Mouse (Mus musculus): ENCODE results near the gene Zfp593. TPM values are rescaled to one million over a fixed set of nuclear protein-coding genes. Genes with fewer than 3 reads are reported as not detected.

Gene Zfp593
- polyA plus RNA-seq, 2 experiments = 15.8 to 17.3 TPM

GRCm38 (mm10) chr4:134255854-134256253 lies 10.5 kb upstream of the Zfp593 start:
- no peak overlapping the region for H3K9ac ChIP-seq (ENCODE audit: low read depth, low read length, severe bottlenecking)
- H3K4me1 ChIP-seq (ENCODE audit: control insufficient read depth, insufficient read depth, low read length) = peaks cover 26% of the 10 kb centered on the region
- H3K27me3 ChIP-seq (ENCODE audit: control insufficient read depth, insufficient read depth, low read length) = peaks cover 36% of the 10 kb centered on the region
- no peak overlapping the region for H3K27ac ChIP-seq (replicated peaks; ENCODE audit: low read depth, low read length)
- 27% methylated on average over 4 of the region's 4 CpGs for WGBS
- H3K36me3 ChIP-seq (ENCODE audit: control insufficient read depth, insufficient read depth, low read length) = no peaks in the 10 kb centered on the region
- H3K4me3 ChIP-seq (replicated peaks; ENCODE audit: low read length) = no peak overlapping the region
- H3K4me2 ChIP-seq (replicated peaks; ENCODE audit: low read depth, low read length, severe bottlenecking) = no peak overlapping the region
- no peak for TF ChIP-seq POLR2A (IDR thresholded peaks at IDR 0.05; ENCODE audit: borderline replicate concordance, extremely low read depth, insufficient read depth, insufficient read length)
- no peak for ATAC-seq (ENCODE audit: low FRiP score, low read depth)
- H3K9me3 ChIP-seq (ENCODE audit: control insufficient read depth, low read length) = no peaks in the 10 kb centered on the region
- DNase-seq (ENCODE audit: low spot score) = no peak

- TF ChIP-seq POLR2A (IDR thresholded peaks at IDR 0.05; ENCODE audit: borderline replicate concordance, extremely low read depth, insufficient read depth, insufficient read length) = no peak
- no peak overlapping the region for H3K4me3 ChIP-seq (replicated peaks; ENCODE audit: low read length)
- 44% methylated on average over 3 of the region's 3 CpGs for WGBS
- peaks cover 33% of the 10 kb centered on the region for H3K4me1 ChIP-seq (ENCODE audit: control insufficient read depth, insufficient read depth, low read length)
- DNase-seq (ENCODE audit: low spot score) (no peak), ATAC-seq (ENCODE audit: low FRiP score, low read depth) (no peak)
- H3K4me2 ChIP-seq (replicated peaks; ENCODE audit: low read depth, low read length, severe bottlenecking) = no peak overlapping the region
- H3K27ac ChIP-seq (replicated peaks; ENCODE audit: low read depth, low read length) = no peak overlapping the region
- H3K27me3 ChIP-seq (ENCODE audit: control insufficient read depth, insufficient read depth, low read length) = peaks cover 46% of the 10 kb centered on the region
- no peaks in the 10 kb centered on the region for H3K9me3 ChIP-seq (ENCODE audit: control insufficient read depth, low read length)
- no peak overlapping the region for H3K9ac ChIP-seq (ENCODE audit: low read depth, low read length, severe bottlenecking)
- H3K36me3 ChIP-seq (ENCODE audit: control insufficient read depth, insufficient read depth, low read length) = no peaks in the 10 kb centered on the region
These were observed 9.4 kb upstream of the Zfp593 start for GRCm38 (mm10) chr4:134254835-134255234.

DNA sequence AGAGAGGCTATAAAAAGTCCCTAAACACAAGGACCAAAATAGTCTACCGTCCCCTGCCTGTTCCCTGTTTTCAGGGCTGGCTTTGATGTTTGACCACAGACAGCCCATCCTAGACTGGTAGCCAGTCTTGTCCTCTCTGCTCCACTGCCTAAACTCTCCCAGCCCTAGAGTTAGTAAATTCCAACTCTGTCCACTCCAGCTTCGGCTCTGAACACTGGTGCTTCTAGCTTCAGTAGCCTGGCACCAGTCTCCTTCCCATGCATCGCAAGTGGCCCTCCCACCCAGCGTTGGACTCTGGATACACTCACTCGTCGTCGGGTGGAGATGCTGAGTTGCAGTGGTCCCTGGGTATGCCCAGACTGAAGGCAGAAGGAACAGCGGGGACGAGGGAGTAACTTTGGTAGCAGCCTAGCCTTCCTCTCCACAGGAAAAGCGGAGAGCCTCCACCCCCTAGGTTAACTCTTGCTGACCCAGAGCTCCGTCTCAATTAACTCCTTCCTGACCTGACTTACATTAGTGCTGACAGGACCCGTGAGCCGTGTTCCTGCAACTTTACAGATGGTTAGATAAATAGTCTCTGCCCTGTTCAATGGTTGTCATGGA lies 8.4 kb upstream of the Zfp593 start, which contains the start of gene Grrp1:
Gene Grrp1 (minus strand): TSS at position 385 of the 603 bp plus-strand sequence.
- no peaks in the 10 kb centered on the region for H3K36me3 ChIP-seq (ENCODE audit: control insufficient read depth, insufficient read depth, low read length)
- WGBS = 3% methylated on average over 13 of the region's 13 CpGs
- H3K4me2 ChIP-seq (replicated peaks; ENCODE audit: low read depth, low read length, severe bottlenecking) = peak within 1 kb of the TSS; percentile 41
- no peak for TF ChIP-seq POLR2A (IDR thresholded peaks at IDR 0.05; ENCODE audit: borderline replicate concordance, extremely low read depth, insufficient read depth, insufficient read length)
- DNase-seq (ENCODE audit: low spot score) = no peak
- no peaks in the 10 kb centered on the region for H3K9me3 ChIP-seq (ENCODE audit: control insufficient read depth, low read length)
- 0 out of 2 replicates have a peak within 1 kb of the TSS, but pooled peaks have one; percentile 8 for H3K27ac ChIP-seq (replicated peaks; ENCODE audit: low read depth, low read length)
- no peak for ATAC-seq (ENCODE audit: low FRiP score, low read depth)
- peaks cover 34% of the 10 kb centered on the region for H3K4me1 ChIP-seq (ENCODE audit: control insufficient read depth, insufficient read depth, low read length)
- H3K27me3 ChIP-seq (ENCODE audit: control insufficient read depth, insufficient read depth, low read length) = peaks cover 54% of the 10 kb centered on the region
- peak within 1 kb of the TSS; percentile 43 for H3K9ac ChIP-seq (ENCODE audit: low read depth, low read length, severe bottlenecking)
- peak within 1 kb of the TSS; percentile 53 for H3K4me3 ChIP-seq (replicated peaks; ENCODE audit: low read length)

DNA sequence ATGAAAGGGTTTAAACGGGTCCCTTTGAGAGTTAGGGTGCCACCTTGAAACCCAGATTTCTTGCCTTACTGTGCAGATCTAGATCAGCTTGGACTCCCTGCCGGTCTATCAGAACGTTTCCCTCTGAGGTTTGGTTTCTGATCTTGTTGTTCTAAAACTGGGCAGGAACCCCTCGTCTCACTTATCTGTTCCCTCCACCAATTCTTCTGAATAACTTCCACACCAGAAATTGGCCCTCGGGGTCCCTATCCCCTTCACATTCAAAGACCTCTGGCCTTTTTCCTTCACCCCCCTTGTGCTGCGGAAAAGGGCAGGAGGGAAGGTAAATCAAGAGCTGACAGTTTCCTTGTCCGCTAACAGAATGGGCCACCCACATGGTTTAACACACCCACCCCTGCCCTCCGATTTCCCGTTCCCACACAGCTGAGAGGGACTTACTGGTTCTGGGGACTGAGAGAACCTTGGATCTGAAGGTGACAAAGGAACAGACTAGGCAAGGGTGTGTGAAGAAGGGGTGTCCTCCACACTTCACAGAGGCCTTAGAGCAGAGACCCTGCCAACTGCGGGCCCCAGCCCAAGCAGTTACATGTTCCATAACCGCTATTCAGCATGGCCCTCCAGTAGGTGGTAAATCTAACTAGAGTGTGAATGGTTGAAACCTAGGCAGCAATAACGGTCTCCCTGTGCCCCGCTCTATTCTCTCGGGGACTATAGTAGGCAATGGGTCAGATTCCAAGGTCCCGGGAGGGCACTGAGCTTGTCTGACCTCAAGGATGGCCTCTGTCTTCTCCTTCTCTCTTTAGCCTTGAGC lies 7.7 kb upstream of the Zfp593 start:
- Histone ChIP-seq H3K4me3 (replicated peaks; ENCODE audit: low read length) (peak overlapping the region; percentile 53), H3K9ac (ENCODE audit: low read depth, low read length, severe bottlenecking) (peak overlapping the region; percentile 43), H3K27me3 (ENCODE audit: control insufficient read depth, insufficient read depth, low read length) (peaks cover 58% of the 10 kb centered on the region), H3K4me2 (replicated peaks; ENCODE audit: low read depth, low read length, severe bottlenecking) (peak overlapping the region; percentile 41), H3K36me3 (ENCODE audit: control insufficient read depth, insufficient read depth, low read length) (no peaks in the 10 kb centered on the region), H3K4me1 (ENCODE audit: control insufficient read depth, insufficient read depth, low read length) (peaks cover 34% of the 10 kb centered on the region), H3K9me3 (ENCODE audit: control insufficient read depth, low read length) (no peaks in the 10 kb centered on the region), H3K27ac (replicated peaks; ENCODE audit: low read depth, low read length) (0 out of 2 replicates have a peak overlapping the region, but pooled peaks have one; percentile 8)
- no peak for DNase-seq (ENCODE audit: low spot score)
- WGBS = 15% methylated on average over 15 of the region's 15 CpGs
- TF ChIP-seq POLR2A (IDR thresholded peaks at IDR 0.05; ENCODE audit: borderline replicate concordance, extremely low read depth, insufficient read depth, insufficient read length) = no peak
- no peak for ATAC-seq (ENCODE audit: low FRiP score, low read depth)

GRCm38 (mm10) chr4:134252131-134252910 lies 6.9 kb upstream of the Zfp593 start:
- H3K4me3 ChIP-seq (replicated peaks; ENCODE audit: low read length) = peak overlapping the region; percentile 53
- peaks cover 34% of the 10 kb centered on the region for H3K4me1 ChIP-seq (ENCODE audit: control insufficient read depth, insufficient read depth, low read length)
- no peak for TF ChIP-seq POLR2A (IDR thresholded peaks at IDR 0.05; ENCODE audit: borderline replicate concordance, extremely low read depth, insufficient read depth, insufficient read length)
- H3K27me3 ChIP-seq (ENCODE audit: control insufficient read depth, insufficient read depth, low read length) = peaks cover 58% of the 10 kb centered on the region
- ATAC-seq (ENCODE audit: low FRiP score, low read depth) (no peak), DNase-seq (ENCODE audit: low spot score) (no peak)
- H3K27ac ChIP-seq (replicated peaks; ENCODE audit: low read depth, low read length) = no peak overlapping the region
- peak overlapping the region; percentile 99 for H3K4me2 ChIP-seq (replicated peaks; ENCODE audit: low read depth, low read length, severe bottlenecking)
- peak overlapping the region; percentile 57 for H3K9ac ChIP-seq (ENCODE audit: low read depth, low read length, severe bottlenecking)
- H3K36me3 ChIP-seq (ENCODE audit: control insufficient read depth, insufficient read depth, low read length) = no peaks in the 10 kb centered on the region
- no peaks in the 10 kb centered on the region for H3K9me3 ChIP-seq (ENCODE audit: control insufficient read depth, low read length)
- WGBS = 8% methylated on average over 22 of the region's 22 CpGs
